Mouse (Mus musculus) megakaryocyte, embryonic 14.5 days (primary cell): Measurements from ENCODE around the gene Klhdc2.

ENCODE experiments used
- FLI1 ChIP-seq: IDR thresholded peaks from 2 replicates; pipeline ENCODE4 v1.6.1; 2012; ENCODE audit warnings: low read length, inconsistent platforms, mixed read lengths
- GATA1 ChIP-seq: IDR thresholded peaks from 3 replicates; pipeline ENCODE4 v1.6.1; 2012; ENCODE audit warnings: mixed read lengths, low read length, inconsistent platforms, borderline replicate concordance

DNA sequence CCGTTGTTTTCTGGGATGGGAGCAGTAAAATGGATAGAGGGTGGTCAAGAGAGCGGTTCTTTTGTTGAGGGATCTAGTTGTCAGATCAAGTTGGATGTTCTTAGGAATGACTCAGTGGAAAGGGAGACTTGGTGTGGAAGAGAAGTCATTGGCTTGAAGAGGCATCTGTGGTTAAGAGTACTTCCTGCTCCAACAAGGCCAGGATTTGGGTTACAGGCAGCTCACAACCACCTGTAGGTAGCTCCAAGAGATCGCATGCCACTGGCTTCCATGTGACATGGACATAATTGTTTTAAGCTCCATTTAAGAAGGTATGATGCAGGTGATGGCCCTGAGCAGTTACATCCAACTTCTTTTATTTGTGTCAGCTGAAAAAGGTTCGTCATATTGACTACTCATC lies 46.7 kb upstream of the Klhdc2 start:
- TF ChIP-seq GATA1 (no peak), FLI1 (no peak)
